Mouse (Mus musculus): ENCODE results near the gene Gpr137c. TPM values are rescaled to one million over a fixed set of nuclear protein-coding genes. Genes with fewer than 3 reads are reported as not detected.
A peak's percentile ranks its signal among the peaks of the same experiment; 100 is the strongest.

Gpr137c gene
- polyA plus RNA-seq, 1 experiment from 2014 or later, result 0.82 TPM

DNA sequence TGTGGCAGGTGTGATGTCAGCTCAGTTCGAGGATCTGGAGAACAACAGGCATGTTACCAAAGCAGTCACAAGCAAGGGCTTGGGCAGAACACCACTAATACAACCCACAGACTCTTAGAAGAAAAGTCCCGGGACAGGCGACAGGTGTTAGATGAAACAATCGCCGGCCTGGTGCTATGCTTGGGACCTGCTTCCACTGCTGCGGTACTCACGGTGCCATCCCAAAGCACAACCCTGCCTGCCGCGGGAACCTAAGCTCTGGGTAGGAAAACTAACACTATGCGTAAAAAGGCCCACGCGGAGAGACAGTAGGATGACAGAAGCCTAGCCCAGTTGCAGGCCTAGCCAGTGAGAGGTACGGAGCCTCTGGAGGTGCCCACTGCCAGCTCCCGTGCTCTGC, 90.6 kb downstream of the Gpr137c start:
- Histone ChIP-seq H3K4me3 (ENCODE audit: low read length) (no peak overlapping the region), H3K27ac (ENCODE audit: low read length) (no peak overlapping the region), H3K4me1 (ENCODE audit: control insufficient read depth, insufficient read depth, low read length) (no peaks in the 10 kb centered on the region), H3K4me2 (ENCODE audit: low read depth, low read length) (no peak overlapping the region), H3K9ac (ENCODE audit: low read depth, low read length) (no peak overlapping the region), H3K9me3 (ENCODE audit: control insufficient read depth, low read length) (no peaks in the 10 kb centered on the region), H3K36me3 (ENCODE audit: control insufficient read depth, insufficient read depth, low read length) (no peaks in the 10 kb centered on the region), H3K27me3 (replicated peaks; ENCODE audit: control insufficient read depth, insufficient read depth, low read length) (no peaks in the 10 kb centered on the region)
- 92% methylated on average over 14 of the region's 14 CpGs for WGBS
- ATAC-seq, result no peak

DNA sequence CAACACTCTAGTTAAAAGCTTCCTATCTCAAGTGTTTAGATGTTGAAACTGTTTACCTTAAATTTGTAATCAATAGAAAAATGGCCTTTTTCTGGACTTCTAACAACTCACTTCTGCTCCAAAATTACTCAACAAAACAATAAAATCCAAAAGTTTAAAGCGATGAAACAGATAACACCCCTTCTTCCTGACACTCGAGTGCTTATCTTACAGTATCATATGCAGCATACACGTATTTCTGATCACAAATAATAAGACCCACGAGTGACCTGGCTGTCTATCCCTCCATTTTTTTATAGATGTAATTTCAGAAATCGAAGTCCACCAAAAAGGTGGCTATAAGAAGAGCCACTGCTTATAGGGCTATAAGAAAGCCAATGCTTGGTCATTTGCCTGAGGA, 97.4 kb downstream of the Gpr137c start:
- H3K4me2 ChIP-seq (ENCODE audit: low read depth, low read length), result peak overlapping the region; percentile 73
- ATAC-seq, result no peak
- no peaks in the 10 kb centered on the region for H3K9me3 ChIP-seq (ENCODE audit: control insufficient read depth, low read length)
- H3K9ac ChIP-seq (ENCODE audit: low read depth, low read length), result peak overlapping the region; percentile 93
- H3K36me3 ChIP-seq (ENCODE audit: control insufficient read depth, insufficient read depth, low read length), result no peaks in the 10 kb centered on the region
- H3K4me3 ChIP-seq (ENCODE audit: low read length), result peak overlapping the region; percentile 94
- H3K4me1 ChIP-seq (ENCODE audit: control insufficient read depth, insufficient read depth, low read length), result peaks cover 13% of the 10 kb centered on the region
- H3K27me3 ChIP-seq (replicated peaks; ENCODE audit: control insufficient read depth, insufficient read depth, low read length), result no peaks in the 10 kb centered on the region
- H3K27ac ChIP-seq (ENCODE audit: low read length), result no peak overlapping the region
- WGBS, result 69% methylated on average over 5 of the region's 5 CpGs

DNA sequence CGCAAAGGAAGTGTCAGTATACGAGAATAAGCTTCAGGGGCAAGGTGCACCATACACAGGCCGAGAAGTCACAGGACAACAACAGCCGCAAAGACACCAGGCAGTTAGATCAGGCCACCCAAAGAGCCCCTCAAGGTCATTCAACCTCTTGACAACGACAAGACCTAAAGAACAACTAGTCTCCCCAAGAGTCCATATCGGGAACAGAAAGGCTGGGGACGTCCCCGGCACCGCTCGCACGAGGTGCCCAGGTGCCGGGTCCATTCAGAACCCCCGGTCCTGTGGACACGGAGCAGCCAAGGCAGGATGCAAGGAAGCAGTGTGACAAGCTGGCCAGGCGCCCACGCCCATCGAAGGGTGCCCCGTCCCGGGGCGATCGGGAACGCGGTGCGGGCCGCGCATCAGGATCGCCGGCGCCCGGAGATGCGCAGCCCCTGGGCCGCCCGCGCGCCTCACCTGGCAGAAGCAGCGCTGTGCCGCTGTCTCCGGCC, 98.4 kb downstream of the Gpr137c start:
- H3K36me3 ChIP-seq (ENCODE audit: control insufficient read depth, insufficient read depth, low read length), result no peaks in the 10 kb centered on the region
- no peaks in the 10 kb centered on the region for H3K27me3 ChIP-seq (replicated peaks; ENCODE audit: control insufficient read depth, insufficient read depth, low read length)

DNA sequence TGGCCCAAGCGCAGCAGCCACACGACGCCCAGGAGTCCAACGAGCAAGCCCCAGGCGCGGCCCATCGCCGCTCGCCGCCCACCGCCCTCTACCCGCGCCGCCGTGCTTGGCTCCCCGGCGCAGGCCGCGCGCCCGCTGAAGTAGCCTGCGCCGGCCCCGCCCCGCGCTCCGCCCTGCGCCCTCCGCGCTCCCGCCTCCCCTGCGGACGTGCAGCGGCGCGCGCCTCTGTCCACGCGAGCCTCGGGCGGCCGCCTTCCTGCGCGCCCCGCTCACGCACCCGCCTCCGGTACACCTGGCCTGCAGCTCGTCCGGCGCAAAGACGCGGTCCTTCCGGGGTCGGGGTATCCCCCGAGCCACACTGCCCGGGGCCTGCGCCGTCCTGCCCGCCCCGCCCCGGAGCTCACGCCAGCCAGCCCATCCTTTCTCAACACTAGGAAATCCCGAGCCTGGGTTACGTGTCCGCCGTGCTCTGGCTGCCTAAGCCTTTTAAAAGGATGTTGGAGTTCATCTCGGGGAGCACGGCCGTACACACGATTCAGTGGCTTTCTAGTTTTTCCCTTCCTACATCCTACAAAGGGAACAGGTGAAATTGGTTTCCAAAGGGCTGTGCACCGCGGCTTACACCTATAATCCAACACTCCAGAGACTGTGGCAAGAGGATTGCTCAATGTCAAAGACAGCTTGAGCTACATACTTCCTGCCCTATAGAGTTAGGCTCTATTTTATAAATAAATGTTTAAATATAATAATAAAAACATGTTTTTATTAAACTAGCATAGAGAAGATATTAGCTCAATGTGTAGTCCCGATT, 99.1 kb downstream of the Gpr137c start, which contains the start of gene Ero1l:
Gene Ero1l (minus strand): TSS at position 346 of the 811 bp plus-strand sequence.
- Histone ChIP-seq H3K4me2 (ENCODE audit: low read depth, low read length) (peak within 1 kb of the TSS; percentile 73), H3K9me3 (ENCODE audit: control insufficient read depth, low read length) (no peaks in the 10 kb centered on the region), H3K36me3 (ENCODE audit: control insufficient read depth, insufficient read depth, low read length) (no peaks in the 10 kb centered on the region), H3K9ac (ENCODE audit: low read depth, low read length) (peak within 1 kb of the TSS; percentile 93), H3K4me3 (ENCODE audit: low read length) (peak within 1 kb of the TSS; percentile 94), H3K27ac (ENCODE audit: low read length) (peak within 1 kb of the TSS; percentile 97), H3K27me3 (replicated peaks; ENCODE audit: control insufficient read depth, insufficient read depth, low read length) (no peaks in the 10 kb centered on the region), H3K4me1 (ENCODE audit: control insufficient read depth, insufficient read depth, low read length) (peaks cover 16% of the 10 kb centered on the region)
- ATAC-seq, result peak; percentile 94
- WGBS, result 2% methylated on average over 58 of the region's 74 CpGs

More for the DNA sequence above, 98.4 kb downstream of the Gpr137c start:
- under 1% methylated on average over 34 of the region's 38 CpGs for WGBS
- ATAC-seq, result peak; percentile 13; the same call in 1 of the 2 replicates
- Histone ChIP-seq H3K9me3 (ENCODE audit: control insufficient read depth, low read length) (no peaks in the 10 kb centered on the region), H3K4me1 (ENCODE audit: control insufficient read depth, insufficient read depth, low read length) (peaks cover 16% of the 10 kb centered on the region), H3K9ac (ENCODE audit: low read depth, low read length) (peak overlapping the region; percentile 93), H3K27ac (ENCODE audit: low read length) (peak overlapping the region; percentile 97), H3K4me2 (ENCODE audit: low read depth, low read length) (peak overlapping the region; percentile 73), H3K4me3 (ENCODE audit: low read length) (peak overlapping the region; percentile 94)

DNA sequence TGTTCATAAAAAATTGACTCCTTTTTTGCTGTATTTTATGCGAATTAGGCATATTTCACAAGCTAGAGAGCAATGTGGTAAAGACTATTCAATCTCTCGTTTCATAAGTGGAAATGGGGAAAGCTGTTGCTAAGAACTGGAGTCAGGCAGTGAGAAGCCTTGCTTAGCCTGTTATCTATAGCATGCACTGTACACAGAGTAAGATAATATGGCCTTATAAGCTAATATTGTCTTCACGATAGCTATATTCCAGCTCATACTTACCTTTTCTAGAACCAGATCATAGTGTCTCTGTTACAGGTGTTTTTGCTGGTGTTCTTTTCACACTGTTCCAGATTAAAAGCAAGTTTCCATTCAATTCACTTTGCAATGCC, 99.7 kb downstream of the Gpr137c start:
- ATAC-seq, result no peak
- WGBS, result 54% methylated on average over 3 of the region's 3 CpGs
- Histone ChIP-seq H3K36me3 (ENCODE audit: control insufficient read depth, insufficient read depth, low read length) (no peaks in the 10 kb centered on the region), H3K9me3 (ENCODE audit: control insufficient read depth, low read length) (no peaks in the 10 kb centered on the region), H3K27me3 (replicated peaks; ENCODE audit: control insufficient read depth, insufficient read depth, low read length) (no peaks in the 10 kb centered on the region), H3K4me3 (ENCODE audit: low read length) (no peak overlapping the region), H3K4me1 (ENCODE audit: control insufficient read depth, insufficient read depth, low read length) (peaks cover 16% of the 10 kb centered on the region), H3K27ac (ENCODE audit: low read length) (no peak overlapping the region; the same call in none of the 2 replicates), H3K4me2 (ENCODE audit: low read depth, low read length) (no peak overlapping the region), H3K9ac (ENCODE audit: low read depth, low read length) (no peak overlapping the region)

DNA sequence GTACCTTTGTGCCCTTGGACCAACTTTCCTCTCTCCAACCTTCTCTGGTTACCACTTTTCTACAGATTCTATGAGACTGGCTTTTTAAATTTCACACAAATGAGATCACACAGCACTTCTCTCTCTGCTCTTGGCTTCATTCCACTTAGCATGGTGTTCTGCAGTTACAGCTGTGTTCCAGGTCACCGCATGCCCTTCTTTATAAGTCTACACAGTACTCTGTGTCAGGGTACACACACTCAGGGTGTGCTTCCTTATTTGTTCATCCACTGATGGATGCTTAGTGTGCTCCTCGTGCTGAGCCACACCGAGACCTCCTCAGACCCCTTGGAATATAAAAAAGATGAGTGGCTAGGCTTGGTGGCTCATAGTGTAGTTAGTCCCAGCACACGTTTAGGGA, 100.6 kb downstream of the Gpr137c start:
- Histone ChIP-seq H3K27ac (ENCODE audit: low read length) (no peak overlapping the region), H3K9me3 (ENCODE audit: control insufficient read depth, low read length) (no peaks in the 10 kb centered on the region), H3K4me1 (ENCODE audit: control insufficient read depth, insufficient read depth, low read length) (peaks cover 16% of the 10 kb centered on the region), H3K36me3 (ENCODE audit: control insufficient read depth, insufficient read depth, low read length) (no peaks in the 10 kb centered on the region), H3K27me3 (replicated peaks; ENCODE audit: control insufficient read depth, insufficient read depth, low read length) (no peaks in the 10 kb centered on the region), H3K4me3 (ENCODE audit: low read length) (no peak overlapping the region), H3K4me2 (ENCODE audit: low read depth, low read length) (no peak overlapping the region), H3K9ac (ENCODE audit: low read depth, low read length) (no peak overlapping the region)
- no peak for ATAC-seq
- WGBS, result 81% methylated on average over 4 of the region's 4 CpGs

DNA sequence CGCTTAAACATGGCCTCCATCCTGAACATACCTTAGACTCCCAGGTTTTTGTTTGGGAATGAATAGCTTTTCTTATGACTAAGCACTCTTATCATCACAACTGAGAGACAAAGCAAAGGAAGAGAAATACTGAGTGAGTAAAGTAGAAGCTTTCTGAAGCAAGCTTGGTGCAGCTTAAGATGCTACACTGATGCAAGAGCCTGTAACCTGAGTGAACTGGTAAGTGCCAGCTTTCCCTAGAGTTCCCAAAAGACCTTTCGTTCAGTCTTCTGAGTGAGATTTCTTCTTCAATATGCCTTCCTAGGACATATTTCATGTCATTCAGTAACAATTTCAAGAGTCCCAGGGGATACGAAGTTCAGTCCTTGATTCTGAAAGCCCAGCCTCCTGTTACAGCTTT, 101.5 kb downstream of the Gpr137c start:
- Histone ChIP-seq H3K9ac (ENCODE audit: low read depth, low read length) (no peak overlapping the region), H3K27me3 (replicated peaks; ENCODE audit: control insufficient read depth, insufficient read depth, low read length) (no peaks in the 10 kb centered on the region), H3K9me3 (ENCODE audit: control insufficient read depth, low read length) (no peaks in the 10 kb centered on the region), H3K36me3 (ENCODE audit: control insufficient read depth, insufficient read depth, low read length) (no peaks in the 10 kb centered on the region), H3K4me3 (ENCODE audit: low read length) (no peak overlapping the region), H3K27ac (ENCODE audit: low read length) (no peak overlapping the region; the same call in 1 of the 2 replicates), H3K4me1 (ENCODE audit: control insufficient read depth, insufficient read depth, low read length) (peaks cover 16% of the 10 kb centered on the region), H3K4me2 (ENCODE audit: low read depth, low read length) (no peak overlapping the region)
- WGBS, result 83% methylated on average over 3 of the region's 3 CpGs
- no peak for ATAC-seq

DNA sequence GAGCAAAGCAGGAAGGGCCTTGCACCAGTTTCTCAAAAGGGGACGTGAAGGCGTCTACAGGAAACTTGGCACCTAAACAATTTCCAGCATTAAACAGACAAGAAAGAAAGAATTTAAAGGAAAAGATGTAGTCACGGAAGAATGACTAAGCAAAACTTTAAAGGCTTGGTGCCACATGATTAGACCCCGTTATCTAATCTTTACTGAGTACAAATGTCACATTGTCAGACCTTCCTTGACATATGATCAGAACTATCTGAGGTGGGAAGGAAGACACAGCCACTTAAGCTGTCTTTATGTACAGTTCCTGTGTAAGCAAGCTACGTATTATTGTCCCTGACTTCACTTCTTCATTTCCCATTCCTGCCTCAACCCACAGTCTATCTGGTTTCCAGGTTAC, 102.1 kb downstream of the Gpr137c start:
- WGBS, result 60% methylated on average over 5 of the region's 5 CpGs
- peaks cover 16% of the 10 kb centered on the region for H3K4me1 ChIP-seq (ENCODE audit: control insufficient read depth, insufficient read depth, low read length)
- no peak overlapping the region for H3K4me2 ChIP-seq (ENCODE audit: low read depth, low read length)
- no peaks in the 10 kb centered on the region for H3K27me3 ChIP-seq (replicated peaks; ENCODE audit: control insufficient read depth, insufficient read depth, low read length)
- H3K36me3 ChIP-seq (ENCODE audit: control insufficient read depth, insufficient read depth, low read length), result no peaks in the 10 kb centered on the region
- H3K9ac ChIP-seq (ENCODE audit: low read depth, low read length), result no peak overlapping the region
- H3K4me3 ChIP-seq (ENCODE audit: low read length), result no peak overlapping the region
- no peak for ATAC-seq
- H3K9me3 ChIP-seq (ENCODE audit: control insufficient read depth, low read length), result no peaks in the 10 kb centered on the region
- H3K27ac ChIP-seq (ENCODE audit: low read length), result peak overlapping the region; percentile 72

DNA sequence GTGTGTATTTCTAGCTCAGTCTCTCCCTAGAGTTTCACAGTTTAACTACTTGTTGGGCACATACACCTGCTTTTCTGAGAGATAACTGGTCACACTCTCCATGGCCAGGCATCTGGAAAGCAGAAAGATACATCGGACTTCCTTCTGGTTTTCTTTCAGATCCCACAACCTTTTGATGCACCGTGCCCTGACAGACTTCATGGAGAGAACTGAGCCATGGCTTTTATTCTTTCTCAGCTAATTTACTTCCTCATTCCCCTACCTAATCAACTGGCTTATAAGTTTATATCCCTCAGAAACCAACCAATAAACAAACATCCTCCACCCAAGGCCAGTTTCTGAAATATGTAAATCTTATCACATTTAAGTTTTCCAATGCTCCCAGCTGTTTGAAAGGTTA, 102.9 kb downstream of the Gpr137c start:
- no peak for ATAC-seq
- H3K4me3 ChIP-seq (ENCODE audit: low read length), result no peak overlapping the region
- H3K4me2 ChIP-seq (ENCODE audit: low read depth, low read length), result no peak overlapping the region
- H3K27ac ChIP-seq (ENCODE audit: low read length), result no peak overlapping the region
- no peak overlapping the region for H3K9ac ChIP-seq (ENCODE audit: low read depth, low read length)
- no peaks in the 10 kb centered on the region for H3K27me3 ChIP-seq (replicated peaks; ENCODE audit: control insufficient read depth, insufficient read depth, low read length)
- WGBS, result 91% methylated on average over 2 of the region's 2 CpGs
- no peaks in the 10 kb centered on the region for H3K9me3 ChIP-seq (ENCODE audit: control insufficient read depth, low read length)
- H3K36me3 ChIP-seq (ENCODE audit: control insufficient read depth, insufficient read depth, low read length), result no peaks in the 10 kb centered on the region
- peaks cover 11% of the 10 kb centered on the region for H3K4me1 ChIP-seq (ENCODE audit: control insufficient read depth, insufficient read depth, low read length)
